14 mouse cellular contexts compared by ENCODE assay signal in genomic region chr7:111726928-111727327, GRCm38 (mm10). TPM values are rescaled to one million over a fixed set of nuclear protein-coding genes. Genes with fewer than 3 reads are reported as not detected.
DNase-seq lines count a peak whose midpoint lies in the region; ATAC-seq and TF ChIP-seq lines count a peak whose summit lies in the region.
"Had no signal": no experiment of that assay in that cellular context is flagged by ENCODE, and none has a peak within 500 bp of the region (broad histone marks: within the 10 kb centered on the region; RNA-seq: fewer than 3 reads in every experiment).

No protein-coding gene starts in this region.

- DNase-seq in heart, adult 8-10 months (ENCODE audit: low spot score): peak; percentile 76
- no peak for DNase-seq in heart, postnatal 25 days (ENCODE audit: low spot score)
- DNase-seq in retina, postnatal 1 day: peak; percentile 65
- DNase-seq in retina, embryonic 14.5 days (ENCODE audit: low spot score): no peak
- no peak for DNase-seq in neural tube, embryonic 10.5 days (ENCODE audit: extremely low spot score, low spot score)
- DNase-seq in cerebellum, postnatal 4 days (ENCODE audit: low spot score in 2 of 2): no peak
- DNase-seq: gastrocnemius, postnatal 25 days; layer of hippocampus, adult 9-11 months had no signal

- TF ChIP-seq POLR2A in olfactory bulb, adult 2 months (IDR thresholded peaks at IDR 0.05; ENCODE audit: insufficient read depth, low read depth, low read length): no peak

- ATAC-seq in kidney, embryonic 15.5 days (replicated peaks; ENCODE audit: low FRiP score): peak; percentile 40; the same call in 1 of the 2 replicates
- ATAC-seq: CD4-positive, CD25-positive, alpha-beta regulatory T cell, adult 4 months; forebrain, embryonic 14.5 days had no signal

- H3K4me3 ChIP-seq in kidney, embryonic 15.5 days (replicated peaks): no peak overlapping the region
- H3K4me3 ChIP-seq in olfactory bulb, adult 2 months (ENCODE audit: insufficient read depth, low read depth, low read length): no peak overlapping the region
- H3K4me3 ChIP-seq: embryonic facial prominence, embryonic 12.5 days had no signal

- TF ChIP-seq CTCF in olfactory bulb, adult 2 months (IDR thresholded peaks at IDR 0.05; ENCODE audit: insufficient read depth, low read depth, low read length): no peak

- no peak overlapping the region for H3K9ac ChIP-seq in kidney, embryonic 15.5 days
- H3K9ac ChIP-seq: embryonic facial prominence, embryonic 12.5 days had no signal

- intact Hi-C loops in heart, postnatal 25 days (cut with DNase I): no loop called here

- H3K36me3 ChIP-seq in kidney, embryonic 15.5 days: no peaks in the 10 kb centered on the region
- H3K36me3 ChIP-seq: embryonic facial prominence, embryonic 12.5 days had no signal

- no peak overlapping the region for H3K4me2 ChIP-seq in kidney, embryonic 15.5 days
- H3K4me2 ChIP-seq: embryonic facial prominence, embryonic 12.5 days had no signal

- 33% methylated on average over 2 of the region's 2 CpGs for WGBS in kidney, embryonic 15.5 days
- WGBS in olfactory bulb, adult 2 months: 75% methylated on average over 2 of the region's 2 CpGs

- no peaks in the 10 kb centered on the region for H3K9me3 ChIP-seq in kidney, embryonic 15.5 days (replicated peaks)
- H3K9me3 ChIP-seq: embryonic facial prominence, embryonic 12.5 days had no signal

- no peaks in the 10 kb centered on the region for H3K27me3 ChIP-seq in kidney, embryonic 15.5 days
- H3K27me3 ChIP-seq: embryonic facial prominence, embryonic 12.5 days had no signal

- H3K27ac ChIP-seq in kidney, embryonic 15.5 days: peak overlapping the region; percentile 15; the same call in 1 of the 2 replicates
- peak overlapping the region; percentile 12; the same call in 1 of the 2 replicates for H3K27ac ChIP-seq in olfactory bulb, adult 2 months (ENCODE audit: insufficient read depth, low read depth, low read length)
- H3K27ac ChIP-seq: embryonic facial prominence, embryonic 12.5 days; stomach, postnatal 0 days had no signal

- peaks cover 9% of the 10 kb centered on the region for H3K4me1 ChIP-seq in kidney, embryonic 15.5 days
- peaks cover 10% of the 10 kb centered on the region; the same call in 1 of the 2 replicates for H3K4me1 ChIP-seq in olfactory bulb, adult 2 months (ENCODE audit: control insufficient read depth, insufficient read depth, low read length)
- H3K4me1 ChIP-seq: embryonic facial prominence, embryonic 12.5 days had no signal

RNA-seq across cellular contexts. Expression of gene Galnt18, which starts 52.8 kb away (rescaled TPM):
- total RNA-seq in heart, adult 8-10 months (2022): 10 to 100 TPM in 2 of 4 experiments, 1 to 10 TPM in 2; 7.4 to 10.8 (median 9.5) TPM
- 10 to 100 TPM; 13.8 to 14.3 TPM for total RNA-seq in heart, postnatal 25 days (2021)
- 29.2 and 31.8 TPM in 2 replicates for polyA plus RNA-seq in kidney, embryonic 15.5 days (2015; fragmentation: Nextera tagmentation; extraction: Ambion mirVana)
- not detected in 2 replicates for polyA plus RNA-seq in olfactory bulb, adult 2 months (2012; ENCODE audit: insufficient read depth, insufficient read length, low replicate concordance, missing spikeins)
- polyA plus RNA-seq: CD4-positive, CD25-positive, alpha-beta regulatory T cell, adult 4 months had no signal

Comparison
In these comparisons a context has a peak if more than half of its experiments do, and no peak if none do; other contexts are left out.
1. DNase-seq: peak in heart, adult 8-10 months (single experiment) and retina, postnatal 1 day (single experiment); none in heart, postnatal 25 days (single experiment), retina, embryonic 14.5 days (single experiment), neural tube, embryonic 10.5 days (single experiment) and cerebellum, postnatal 4 days (0 of 2).